ENCODE assay signal across 9 mouse cellular contexts in genomic region chr3:37846191-37847003, GRCm38 (mm10).
DNase-seq lines count a peak whose midpoint lies in the region; TF ChIP-seq lines count a peak whose summit lies in the region.
"Had no signal": no experiment of that assay in that cellular context is flagged by ENCODE, and none has a peak within 500 bp of the region (broad histone marks: within the 10 kb centered on the region; RNA-seq: fewer than 3 reads in every experiment).

No protein-coding gene starts in this region.

- peaks cover 3% of the 10 kb centered on the region for H3K4me1 ChIP-seq in cerebellum, adult 2 months (ENCODE audit: control insufficient read depth, insufficient read depth, low read length)

- TF ChIP-seq POLR2A in cerebellum, adult 2 months (IDR thresholded peaks at IDR 0.05; ENCODE audit: borderline replicate concordance, insufficient read depth, low read length): no peak

- 85% methylated on average over 3 of the region's 3 CpGs for WGBS in cerebellum, adult 2 months

- DNase-seq in gastrocnemius, adult 2 months: no peak
- DNase-seq in gastrocnemius, postnatal 36 days: no peak
- DNase-seq in heart, adult 9 months (ENCODE audit: low spot score in 2 of 2): peak; percentile 77 to 79
- peak; percentile 12 to 33 for DNase-seq in kidney, adult 8-10 months
- DNase-seq in lung, postnatal 10 days: peak; percentile 65
- DNase-seq in natural killer cell, adult 2 months (ENCODE audit: low spot score in 2 of 2): no peak
- no peak for DNase-seq in cerebellum, adult 2 months
- no peak for DNase-seq in left cerebral cortex, postnatal 25 days (ENCODE audit: low spot score in 2 of 2)
- DNase-seq: right cerebral cortex, postnatal 25 days had no signal

- no peaks in the 10 kb centered on the region for H3K27me3 ChIP-seq in cerebellum, adult 2 months (ENCODE audit: control insufficient read depth, insufficient read depth, low read length)

- intact Hi-C loops in gastrocnemius, adult 2 months (cut with DNase I): loop anchor here (10.0 kb wide), 1 partner anchor 68 kb away; no protein-coding TSS in a partner anchor
- intact Hi-C loops in gastrocnemius, postnatal 36 days (cut with DNase I): no loop called here
- intact Hi-C loops in left cerebral cortex, postnatal 25 days (cut with DNase I): no loop called here

- no peak overlapping the region for H3K4me3 ChIP-seq in gastrocnemius, adult 2 months
- no peak overlapping the region for H3K4me3 ChIP-seq in cerebellum, adult 2 months (replicated peaks; ENCODE audit: insufficient read depth, low read depth, low read length)

- peak overlapping the region; percentile 89 for H3K27ac ChIP-seq in gastrocnemius, adult 2 months
- H3K27ac ChIP-seq in cerebellum, adult 2 months (ENCODE audit: insufficient read depth, low read length): no peak overlapping the region

- no peak for TF ChIP-seq CTCF in gastrocnemius, adult 2 months (IDR thresholded peaks at IDR 0.05)
- no peak for TF ChIP-seq CTCF in cerebellum, adult 2 months (IDR thresholded peaks at IDR 0.05; ENCODE audit: borderline replicate concordance, insufficient read depth, low read depth, low read length)

Comparison
In these comparisons a context has a peak if more than half of its experiments do, and no peak if none do; other contexts are left out.
1. DNase-seq: peak in heart, adult 9 months (2 of 2), kidney, adult 8-10 months (2 of 2) and lung, postnatal 10 days (single experiment); none in gastrocnemius, adult 2 months (single experiment), gastrocnemius, postnatal 36 days (0 of 2), natural killer cell, adult 2 months (0 of 2), cerebellum, adult 2 months (0 of 2) and left cerebral cortex, postnatal 25 days (0 of 2).